Mouse (Mus musculus) central nervous system, embryonic 18 days (tissue): ENCODE data around the gene Zc3hav1. TPM values are rescaled to one million over a fixed set of nuclear protein-coding genes. Genes with fewer than 3 reads are reported as not detected.

ENCODE experiments used
- polyA plus RNA-seq: library from polyadenylated mRNA; depleted of rRNA; stranded (reverse); fragments of >200 nt; gene quantifications from 2 replicates; pipeline ENCODE4 v1.2.3, GENCODE M21; 2012; rRNA removed

Gene Zc3hav1
- polyA plus RNA-seq = 1.8 TPM in 2 replicates

GRCm38 (mm10) chr6:38353811-38354722 lies at the start of gene Zc3hav1:
Gene Zc3hav1 (minus strand): TSS chr6:38354603.

GRCm38 (mm10) chr6:38381129-38381771 lies 26.8 kb upstream of the Zc3hav1 start, which contains the start of gene Ttc26:
Gene Ttc26 (plus strand): TSS chr6:38381469.

GRCm38 (mm10) chr6:38298761-38299401 lies 55.5 kb downstream of the Zc3hav1 start, which contains the start of gene Zc3hav1l:
Gene Zc3hav1l (minus strand): TSS chr6:38299259.

Other genes with a start within 250 kb of the Zc3hav1 start
- gene Tmem213, start 245.3 kb downstream of the Zc3hav1 start, polyA plus RNA-seq = not detected in 2 replicates
- 0.32 and 0.66 TPM in 2 replicates for gene Atp6v0a4, start 230.0 kb downstream of the Zc3hav1 start, polyA plus RNA-seq
- gene D630045J12Rik, start 100.6 kb downstream of the Zc3hav1 start, polyA plus RNA-seq = 33.8 and 39.1 TPM in 2 replicates
- 15.1 and 16.4 TPM in 2 replicates for gene Zc3hav1l, start 55.3 kb downstream of the Zc3hav1 start, polyA plus RNA-seq
- gene Ttc26, start 26.9 kb upstream of the Zc3hav1 start, polyA plus RNA-seq = 8.1 and 8.2 TPM in 2 replicates
- 24.0 and 24.7 TPM in 2 replicates for gene Ubn2, start 79.3 kb upstream of the Zc3hav1 start, polyA plus RNA-seq
- 158 and 195 TPM in 2 replicates for gene Fmc1, start 178.9 kb upstream of the Zc3hav1 start, polyA plus RNA-seq
- gene Luc7l2, start 196.7 kb upstream of the Zc3hav1 start, polyA plus RNA-seq = 151 and 153 TPM in 2 replicates